Mouse (Mus musculus) forebrain, postnatal 0 days (tissue): ENCODE data around the gene Gm21905. TPM values are rescaled to one million over a fixed set of nuclear protein-coding genes. Genes with fewer than 3 reads are reported as not detected.
A peak's percentile ranks its signal among the peaks of the same experiment; 100 is the strongest.

Experiments used
- ATAC-seq: fragments of 200-750 bp; cut with Nextera tagmentation; 2 replicates; pipeline ENCODE4 v1.8.0; 2017; ENCODE audit warnings: mild to moderate bottlenecking, moderate library complexity
- DNase-seq: peaks from one replicate; pipeline ENCODE4 v3.0.0-alpha.2; 2015
- H3K27ac ChIP-seq: fragments of 300-500 bp; sonication (generic); 2 replicates; pipeline ENCODE4 v1.5.1; 2014; ENCODE audit warnings: low read depth, mild to moderate bottlenecking, antibody characterized with exemption, low read length, moderate library complexity, mixed read lengths
- H3K27me3 ChIP-seq: fragments of 300-500 bp; sonication (generic); 2 replicates; pipeline ENCODE4 v1.6.1; 2014; ENCODE audit warnings: mild to moderate bottlenecking, low read length, mixed read lengths; ENCODE audit not compliant: insufficient read depth
- H3K36me3 ChIP-seq: fragments of 300-500 bp; sonication (generic); 2 replicates; pipeline ENCODE4 v1.6.1; 2014; ENCODE audit warnings: mild to moderate bottlenecking, moderate library complexity; ENCODE audit not compliant: insufficient read depth
- H3K4me1 ChIP-seq: fragments of 300-500 bp; sonication (generic); 2 replicates; pipeline ENCODE4 v1.6.1; 2014; ENCODE audit warnings: antibody characterized with exemption; ENCODE audit not compliant: insufficient read depth
- H3K4me2 ChIP-seq: fragments of 300-500 bp; sonication (generic); 2 replicates; pipeline ENCODE4 v1.6.1; 2014; ENCODE audit warnings: low read depth, mild to moderate bottlenecking, moderate library complexity
- H3K4me3 ChIP-seq: fragments of 300-500 bp; sonication (generic); 2 replicates; pipeline ENCODE4 v1.5.1; 2014; ENCODE audit warnings: low read depth, low read length, mixed read lengths
- H3K9ac ChIP-seq: fragments of 300-500 bp; sonication (generic); 2 replicates; pipeline ENCODE4 v1.6.1; 2014; ENCODE audit warnings: mild to moderate bottlenecking
- H3K9me3 ChIP-seq: fragments of 300-500 bp; sonication (generic); 2 replicates; pipeline ENCODE4 v1.6.1; 2016; ENCODE audit warnings: low read length
- CTCF ChIP-seq: sonication (generic); IDR thresholded peaks from 2 replicates; pipeline ENCODE4 v1.5.1; 2016; ENCODE audit warnings: antibody characterized with exemption, control low read depth, low read depth
- WGBS: fragments of 180-500 bp; shearing (Covaris S2); extraction: QIAGEN DNeasy Blood & Tissue Kit; methylation state at CpG from one replicate; pipeline ENCODE4 v1.1.7; 2014; 5-methylcytosine and 5-hydroxymethylcytosine counted together
- polyA plus RNA-seq: library from polyadenylated mRNA; unstranded; fragments of >200 nt; fragmentation: Nextera tagmentation; extraction: Ambion mirVana; gene quantifications from 2 replicates; pipeline ENCODE4 v1.2.1, GENCODE M21; 2015
- total RNA-seq: library from RNA; depleted of rRNA; stranded (reverse); fragments of >200 nt; gene quantifications from 2 replicates; pipeline ENCODE4 v1.2.3, GENCODE M21; 2014

Gene Gm21905
- total and polyA plus RNA-seq, 2 experiments from 2014 or later = not detected

- ATAC-seq (peak; percentile 85), DNase-seq (peak; percentile 50)
- Histone ChIP-seq H3K4me1 (no peaks in the 10 kb centered on the region), H3K9me3 (no peaks in the 10 kb centered on the region), H3K9ac (no peak overlapping the region), H3K4me3 (no peak overlapping the region), H3K27me3 (no peaks in the 10 kb centered on the region), H3K27ac (no peak overlapping the region), H3K36me3 (no peaks in the 10 kb centered on the region), H3K4me2 (no peak overlapping the region)
- WGBS = 51% methylated on average over 5 of the region's 5 CpGs
- TF ChIP-seq CTCF = no peak
Measured at GRCm38 (mm10) chr5:67948074-67948473, 1.9 kb upstream of the Gm21905 start.

GRCm38 (mm10) chr5:67947006-67947405, 785 bp upstream of the Gm21905 start:
- no peak for TF ChIP-seq CTCF
- no peaks in the 10 kb centered on the region for H3K27me3 ChIP-seq
- no peak for ATAC-seq

DNA sequence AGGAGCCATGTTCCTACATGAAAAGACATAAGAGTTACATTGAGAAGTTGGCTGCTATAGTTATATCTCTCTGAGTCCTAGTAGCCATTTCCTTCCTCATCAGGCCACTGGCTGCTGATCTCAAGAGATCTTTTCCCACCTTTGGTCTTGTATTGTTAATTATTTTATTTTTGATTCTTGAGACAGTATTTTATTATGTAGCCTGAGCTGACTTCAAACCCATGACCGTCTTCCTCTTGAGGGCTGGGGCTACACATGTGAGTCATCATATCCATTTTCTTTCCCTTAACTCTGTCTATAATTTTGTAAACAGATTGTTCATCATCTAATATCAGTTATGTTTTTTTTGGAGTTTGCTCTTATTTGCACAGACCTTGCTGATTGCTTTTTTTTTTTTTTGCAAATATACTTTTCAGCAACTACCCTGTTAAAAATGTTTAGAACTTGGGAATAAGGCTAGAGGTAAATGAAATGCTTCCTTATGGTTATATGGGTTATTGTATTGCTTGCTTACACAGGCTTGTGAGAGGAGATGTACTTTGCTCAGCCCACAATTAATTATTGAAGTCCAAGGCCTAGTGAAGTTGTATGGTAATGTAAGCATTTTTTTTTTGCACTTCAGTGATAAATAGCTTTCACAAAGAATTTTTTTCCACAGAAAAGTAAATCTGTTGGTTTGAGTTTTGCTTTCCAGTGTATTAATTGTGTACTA, 2.0 kb downstream of the Gm21905 start:
- H3K4me2 ChIP-seq = no peak overlapping the region
- DNase-seq (no peak), ATAC-seq (no peak)
- no peaks in the 10 kb centered on the region for H3K4me1 ChIP-seq
- no peaks in the 10 kb centered on the region for H3K27me3 ChIP-seq
- H3K9me3 ChIP-seq = no peaks in the 10 kb centered on the region
- no peak for TF ChIP-seq CTCF
- H3K36me3 ChIP-seq = no peaks in the 10 kb centered on the region
- no peak overlapping the region for H3K27ac ChIP-seq
- no peak overlapping the region for H3K4me3 ChIP-seq
- no peak overlapping the region for H3K9ac ChIP-seq
- 95% methylated on average over 1 of the region's 1 CpGs for WGBS

More at GRCm38 (mm10) chr5:67947006-67947405, 785 bp upstream of the Gm21905 start:
- no peak for DNase-seq
- no peak overlapping the region for H3K27ac ChIP-seq
- no peaks in the 10 kb centered on the region for H3K4me1 ChIP-seq
- H3K4me3 ChIP-seq = no peak overlapping the region
- no peak overlapping the region for H3K4me2 ChIP-seq
- no peaks in the 10 kb centered on the region for H3K36me3 ChIP-seq
- no peak overlapping the region for H3K9ac ChIP-seq
- H3K9me3 ChIP-seq = no peaks in the 10 kb centered on the region

- Histone ChIP-seq H3K4me1 (no peaks in the 10 kb centered on the region), H3K27ac (no peak overlapping the region), H3K9me3 (no peaks in the 10 kb centered on the region), H3K36me3 (no peaks in the 10 kb centered on the region), H3K9ac (no peak overlapping the region), H3K4me3 (no peak overlapping the region), H3K4me2 (no peak overlapping the region), H3K27me3 (no peaks in the 10 kb centered on the region)
- DNase-seq (no peak), ATAC-seq (no peak)
- TF ChIP-seq CTCF = no peak
- 72% methylated on average over 2 of the region's 2 CpGs for WGBS
Measured at GRCm38 (mm10) chr5:67943199-67943598, 3.0 kb downstream of the Gm21905 start.

DNA sequence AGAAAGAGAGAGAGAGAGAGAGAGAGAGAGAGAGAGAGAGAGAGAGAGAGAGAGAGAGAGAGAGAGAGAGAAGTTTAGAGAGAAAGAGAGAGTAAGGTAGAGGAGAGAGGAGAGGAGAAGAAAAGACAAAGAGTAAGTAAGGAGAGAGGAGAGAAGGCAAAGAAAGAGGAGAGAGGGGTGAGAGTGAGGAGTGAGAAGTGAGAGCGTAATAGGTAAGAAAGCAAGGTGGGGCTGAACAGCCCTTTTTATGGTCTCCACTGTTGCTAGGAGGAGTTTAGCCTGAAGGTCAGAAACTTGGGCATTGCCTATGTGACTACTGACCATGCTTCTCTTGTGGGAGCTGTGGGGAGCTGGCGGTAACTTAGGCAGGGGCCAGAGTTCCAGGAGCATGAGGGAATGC, 4.9 kb downstream of the Gm21905 start, which contains the start of gene Gm5108:
TSS of gene Gm5108 (plus strand) at position 301 of the 400 bp plus-strand sequence.
- H3K4me2 ChIP-seq = no peak within 1 kb of the TSS
- H3K4me1 ChIP-seq = no peaks in the 10 kb centered on the region
- no peak within 1 kb of the TSS for H3K4me3 ChIP-seq
- no peaks in the 10 kb centered on the region for H3K9me3 ChIP-seq
- TF ChIP-seq CTCF = no peak
- no peaks in the 10 kb centered on the region for H3K27me3 ChIP-seq
- H3K9ac ChIP-seq = no peak within 1 kb of the TSS
- no peak within 1 kb of the TSS for H3K27ac ChIP-seq
- H3K36me3 ChIP-seq = no peaks in the 10 kb centered on the region
- DNase-seq (no peak), ATAC-seq (no peak)
- 98% methylated on average over 2 of the region's 2 CpGs for WGBS

- WGBS = 90% methylated on average over 2 of the region's 2 CpGs
- no peak for DNase-seq
- no peak for ATAC-seq
- H3K27me3 ChIP-seq = no peaks in the 10 kb centered on the region
- TF ChIP-seq CTCF = no peak
- H3K4me1 ChIP-seq = no peaks in the 10 kb centered on the region
- H3K4me2 ChIP-seq = no peak overlapping the region
- no peaks in the 10 kb centered on the region for H3K9me3 ChIP-seq
- H3K27ac ChIP-seq = no peak overlapping the region
- no peaks in the 10 kb centered on the region for H3K36me3 ChIP-seq
- no peak overlapping the region for H3K9ac ChIP-seq
- no peak overlapping the region for H3K4me3 ChIP-seq
Measured at GRCm38 (mm10) chr5:67931623-67932022, 14.6 kb downstream of the Gm21905 start.

DNA sequence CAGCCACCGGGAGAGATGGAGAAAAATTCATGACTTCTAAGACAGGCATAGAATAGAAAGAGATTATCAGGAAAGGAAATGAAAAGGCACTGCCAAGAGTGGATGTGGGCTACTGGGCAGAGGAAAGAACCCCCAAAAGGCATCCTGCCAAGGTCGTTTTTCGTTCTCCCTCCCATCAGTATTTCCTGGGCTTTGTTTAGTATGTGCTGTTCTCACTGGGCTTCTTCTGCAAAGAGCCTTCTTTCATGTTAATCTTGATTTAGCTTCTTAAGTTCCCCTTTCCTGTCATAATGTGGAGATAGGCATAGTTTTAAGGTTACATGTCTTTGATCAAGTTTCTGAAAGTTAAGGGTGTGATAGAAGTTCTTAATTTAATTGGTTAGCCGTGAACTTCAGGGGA, 15.6 kb downstream of the Gm21905 start:
- H3K4me2 ChIP-seq = no peak overlapping the region
- no peak overlapping the region for H3K9ac ChIP-seq
- H3K27me3 ChIP-seq = no peaks in the 10 kb centered on the region
- no peaks in the 10 kb centered on the region for H3K9me3 ChIP-seq
- ATAC-seq (no peak), DNase-seq (no peak)
- H3K27ac ChIP-seq = no peak overlapping the region
- WGBS = 46% methylated on average over 4 of the region's 4 CpGs
- no peak overlapping the region for H3K4me3 ChIP-seq
- H3K4me1 ChIP-seq = no peaks in the 10 kb centered on the region
- TF ChIP-seq CTCF = no peak
- H3K36me3 ChIP-seq = no peaks in the 10 kb centered on the region
